Mouse (Mus musculus): Measurements from ENCODE around the gene Gabarapl2. TPM values are rescaled to one million over a fixed set of nuclear protein-coding genes. Genes with fewer than 3 reads are reported as not detected.

Gabarapl2 gene
- total RNA-seq, 2 experiments from 2014 or later, result 123 to 129 TPM

- no peak for DNase-seq (ENCODE audit: low spot score)
- intact Hi-C loops (cut with DNase I), result no loop called here
These were observed 23.0 kb downstream of the Gabarapl2 start for GRCm38 (mm10) chr8:111963546-111963945.

GRCm38 (mm10) chr8:111964351-111964750 is 23.8 kb downstream of the Gabarapl2 start:
- DNase-seq (ENCODE audit: low spot score), result no peak
- intact Hi-C loops (cut with DNase I), result no loop called here

DNA sequence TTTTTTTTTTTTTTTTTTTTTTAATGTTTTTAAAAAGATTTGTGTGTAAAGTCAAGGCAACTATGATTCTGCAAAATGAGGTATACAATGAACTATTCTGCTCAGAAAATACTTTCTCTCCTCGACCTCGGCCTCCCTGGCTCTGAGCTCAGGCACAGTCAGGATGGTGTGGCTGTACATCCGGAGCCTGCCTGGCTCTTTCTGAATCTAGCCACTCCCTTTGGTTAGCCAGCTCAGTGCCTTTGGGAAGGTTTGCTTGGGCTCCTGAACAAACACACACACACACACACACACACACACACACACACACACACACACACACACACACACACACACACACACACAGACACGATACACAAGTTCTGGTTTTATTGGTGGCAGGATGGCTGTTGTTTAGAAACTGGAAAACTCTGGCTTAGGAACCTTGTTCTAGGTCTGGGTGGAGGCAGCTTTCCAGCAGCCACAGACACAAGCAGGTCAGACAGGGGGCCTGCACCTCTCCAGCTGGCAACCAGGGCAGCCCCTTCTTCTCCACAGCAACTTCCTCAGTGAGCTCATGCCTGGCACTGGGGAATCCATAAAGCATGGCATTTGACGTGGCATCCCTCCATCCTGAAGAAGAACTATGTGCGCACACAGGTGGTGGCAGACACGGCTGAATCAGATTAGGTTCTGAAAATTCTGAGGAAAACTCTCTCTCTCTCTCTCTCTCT is 24.5 kb downstream of the Gabarapl2 start:
- DNase-seq (ENCODE audit: low spot score), result no peak
- intact Hi-C loops (cut with DNase I), result no loop called here

DNA sequence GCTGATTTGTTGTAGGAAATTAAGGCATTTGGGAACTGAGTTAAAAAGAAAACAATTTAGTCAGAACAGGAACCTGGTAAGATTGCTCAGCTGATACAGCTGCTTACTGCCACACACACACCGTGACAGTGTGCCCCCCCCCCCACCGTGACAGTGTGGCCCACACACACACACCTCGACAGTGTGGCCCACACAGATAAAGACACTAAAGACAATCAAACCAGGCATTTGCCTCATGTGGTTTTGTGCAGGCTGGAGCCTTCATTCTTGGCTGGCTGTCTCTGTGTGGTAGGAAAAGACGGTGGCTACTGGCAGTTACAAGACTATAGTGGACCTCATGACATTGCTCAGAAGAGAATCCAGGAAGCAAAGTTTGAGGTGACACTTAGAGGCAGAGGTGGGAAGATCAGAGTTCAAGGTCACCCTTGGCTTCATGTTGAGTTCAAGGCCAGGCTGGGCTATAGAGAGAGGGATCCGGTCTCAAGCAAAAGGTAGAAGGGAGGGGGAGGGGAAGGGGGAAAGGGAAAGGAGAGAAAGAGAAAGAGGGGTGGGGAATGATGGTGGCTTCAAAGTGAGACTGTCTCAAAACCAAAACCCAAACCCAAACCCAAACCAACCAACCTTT is 26.9 kb downstream of the Gabarapl2 start:
- no peak for DNase-seq (ENCODE audit: low spot score)
- intact Hi-C loops (cut with DNase I), result no loop called here

DNA sequence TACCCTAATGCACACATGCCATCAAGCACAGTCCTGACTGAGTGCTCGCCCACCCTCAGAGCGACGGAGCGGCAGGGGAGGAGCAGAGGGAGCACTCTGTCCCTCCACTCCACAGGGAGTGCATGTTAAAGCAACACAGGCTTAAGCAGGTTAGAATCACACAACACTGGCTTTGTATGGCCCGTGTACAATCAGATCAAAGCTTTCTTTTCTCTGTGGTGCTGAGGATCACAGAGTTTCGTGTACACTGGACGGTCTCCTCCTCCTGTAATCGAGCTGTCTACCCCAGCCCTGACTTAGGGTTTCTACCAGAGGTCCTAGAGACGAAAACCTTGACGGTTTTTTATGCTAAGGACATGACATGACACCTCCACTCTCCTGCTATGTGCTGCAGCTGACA is 28.0 kb downstream of the Gabarapl2 start:
- intact Hi-C loops (cut with DNase I), result no loop called here
- no peak for DNase-seq (ENCODE audit: low spot score)

- intact Hi-C loops (cut with DNase I), result no loop called here
These were observed 28.5 kb downstream of the Gabarapl2 start for GRCm38 (mm10) chr8:111968991-111969390.

GRCm38 (mm10) chr8:111974138-111974537 is 33.6 kb downstream of the Gabarapl2 start:
- intact Hi-C loops (cut with DNase I), result no loop called here
- DNase-seq (ENCODE audit: low spot score), result no peak

More at GRCm38 (mm10) chr8:111968991-111969390, 28.5 kb downstream of the Gabarapl2 start:
- no peak for DNase-seq (ENCODE audit: low spot score)

DNA sequence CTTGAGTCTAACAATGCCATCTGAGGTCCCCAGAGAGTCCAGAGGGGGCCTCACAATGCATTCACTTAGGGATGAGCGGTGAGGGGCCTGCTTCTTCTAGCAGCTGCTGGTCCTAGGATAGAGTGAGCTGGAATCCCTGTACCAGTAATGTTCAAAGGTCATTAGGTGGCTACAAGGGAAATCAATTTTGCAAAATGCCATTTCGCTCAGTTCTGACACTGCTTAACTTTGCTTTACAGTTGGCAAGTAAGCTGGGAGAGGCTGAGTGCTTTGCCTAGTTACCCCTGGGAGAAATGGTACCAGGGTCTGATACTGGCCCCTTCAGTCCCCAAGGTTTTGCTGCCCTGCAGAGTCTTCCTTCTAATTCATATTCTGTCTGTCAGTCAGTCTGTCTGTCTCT is 35.2 kb downstream of the Gabarapl2 start:
- intact Hi-C loops (cut with DNase I), result no loop called here
- DNase-seq (ENCODE audit: low spot score), result no peak

- DNase-seq (ENCODE audit: low spot score), result no peak
- intact Hi-C loops (cut with DNase I), result no loop called here
These were observed 35.8 kb downstream of the Gabarapl2 start for GRCm38 (mm10) chr8:111976326-111976725.

GRCm38 (mm10) chr8:111978147-111978546 is 37.6 kb downstream of the Gabarapl2 start:
- DNase-seq (ENCODE audit: low spot score), result no peak
- intact Hi-C loops (cut with DNase I), result no loop called here

- no peak for DNase-seq (ENCODE audit: low spot score)
- intact Hi-C loops (cut with DNase I), result no loop called here
These were observed 41.6 kb downstream of the Gabarapl2 start for GRCm38 (mm10) chr8:111982116-111982515.

- intact Hi-C loops (cut with DNase I), result no loop called here
- DNase-seq (ENCODE audit: low spot score), result no peak
These were observed 44.0 kb downstream of the Gabarapl2 start for GRCm38 (mm10) chr8:111984511-111984910.

GRCm38 (mm10) chr8:111989911-111990310 is 49.4 kb downstream of the Gabarapl2 start:
- intact Hi-C loops (cut with DNase I), result loop anchor here (2.0 to 5.0 kb wide), 2 partner anchors 48 to 107 kb away; partner anchors contain the start of gene Gabarapl2
- DNase-seq (ENCODE audit: low spot score), result peak; percentile 19

DNA sequence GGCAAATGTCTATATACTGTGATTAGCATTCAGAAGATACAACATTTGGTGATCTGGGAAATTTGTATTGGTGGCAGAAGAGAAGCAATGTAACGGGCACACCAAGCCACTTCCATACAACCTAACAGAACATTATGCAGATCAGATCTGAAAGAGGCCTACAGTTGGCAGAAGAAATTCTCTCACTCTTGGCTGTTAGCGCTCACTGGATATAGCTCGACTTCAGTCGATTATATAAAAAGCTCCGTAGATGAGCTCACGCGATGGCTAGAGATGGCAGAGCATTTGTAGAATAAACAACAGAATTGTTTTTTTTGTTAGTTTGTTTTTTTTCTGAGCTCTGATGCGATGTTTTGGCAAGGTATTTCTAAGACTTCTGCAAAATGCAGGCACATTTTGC is 50.8 kb downstream of the Gabarapl2 start:
- intact Hi-C loops (cut with DNase I), result loop anchor here (5.0 kb wide), 1 partner anchor 49 kb away; the partner anchor contains the start of gene Gabarapl2
- DNase-seq (ENCODE audit: low spot score), result no peak

DNA sequence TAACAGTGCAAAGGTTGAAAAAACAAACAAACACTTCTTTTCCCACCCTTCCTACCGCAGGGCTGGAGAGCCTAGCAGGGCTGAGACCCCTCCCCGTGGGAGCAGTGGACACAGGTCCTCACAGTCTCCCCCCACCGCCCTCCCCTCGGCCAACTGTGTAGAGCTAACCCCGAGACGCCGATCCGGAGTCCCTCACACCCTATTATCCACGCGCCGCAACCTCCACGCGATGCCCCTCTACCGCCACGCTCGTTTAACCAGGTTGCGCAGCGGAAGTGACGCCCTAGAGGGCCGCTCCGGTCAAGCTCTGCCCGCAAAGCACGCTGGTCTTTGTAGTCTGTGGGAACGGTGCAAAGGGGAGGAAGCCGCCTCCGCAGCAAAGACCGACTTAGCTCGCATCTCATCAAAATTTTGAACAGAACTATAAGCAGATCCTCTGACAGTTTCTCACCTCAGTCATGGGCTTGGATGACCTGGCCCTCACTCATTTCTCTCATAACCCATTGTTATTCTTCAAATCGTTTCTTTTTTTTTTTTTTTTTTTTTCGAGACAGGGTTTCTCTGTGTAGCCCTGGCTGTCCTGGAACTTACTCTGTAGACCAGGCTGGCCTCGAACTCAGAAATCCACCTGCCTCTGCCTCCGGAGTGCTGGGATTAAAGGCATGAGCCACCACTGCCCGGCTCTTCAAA is 51.7 kb downstream of the Gabarapl2 start, which contains the start of gene Adat1:
Gene Adat1 (minus strand): TSS at position 290 of the 690 bp plus-strand sequence.
- intact Hi-C loops (cut with DNase I), result loop anchor here (5.0 kb wide), 1 partner anchor 50 kb away; the partner anchor contains the start of gene Gabarapl2
- DNase-seq (ENCODE audit: low spot score), result peak; percentile 69

GRCm38 (mm10) chr8:111992703-111993039 is 52.2 kb downstream of the Gabarapl2 start:
- intact Hi-C loops (cut with DNase I), result loop anchor here (5.0 kb wide), 1 partner anchor 50 kb away; the partner anchor contains the start of gene Gabarapl2
- DNase-seq (ENCODE audit: low spot score), result no peak

Other genes starting within 250 kb of the Gabarapl2 start
- gene Ctrb1, start 249.7 kb upstream of the Gabarapl2 start, total RNA-seq (2021), result not detected
- gene Bcar1, start 196.9 kb upstream of the Gabarapl2 start, total RNA-seq (2021), result 10 to 100 TPM; 18.7 to 20.7 TPM
- gene Cfdp1, start 86.4 kb upstream of the Gabarapl2 start, total RNA-seq (2021), result 10 to 100 TPM; 30.9 to 35.7 TPM
- 1 to 10 TPM; 2.9 to 3.1 TPM for gene Tmem170, start 64.0 kb upstream of the Gabarapl2 start, total RNA-seq (2021)
- not detected for gene Chst5, start 30.3 kb upstream of the Gabarapl2 start, total RNA-seq (2021)
- gene Tmem231, start 6.8 kb upstream of the Gabarapl2 start, total RNA-seq (2021), result 1 to 10 TPM; 1.5 to 2.1 TPM
- gene Adat1, start 51.6 kb downstream of the Gabarapl2 start, total RNA-seq (2021), result 1 to 10 TPM; 1.5 to 2.4 TPM
- gene Kars, start 70.6 kb downstream of the Gabarapl2 start, total RNA-seq (2021), result 10 to 100 TPM; 92.7 to 92.8 TPM
- 1 to 10 TPM; 9.9 TPM for gene Terf2ip, start 70.7 kb downstream of the Gabarapl2 start, total RNA-seq (2021)
- gene Gm6793, start 74.3 kb downstream of the Gabarapl2 start, total RNA-seq (2021), result not detected